Mouse (Mus musculus): Measurements from ENCODE around the gene Ebf1.

DNA sequence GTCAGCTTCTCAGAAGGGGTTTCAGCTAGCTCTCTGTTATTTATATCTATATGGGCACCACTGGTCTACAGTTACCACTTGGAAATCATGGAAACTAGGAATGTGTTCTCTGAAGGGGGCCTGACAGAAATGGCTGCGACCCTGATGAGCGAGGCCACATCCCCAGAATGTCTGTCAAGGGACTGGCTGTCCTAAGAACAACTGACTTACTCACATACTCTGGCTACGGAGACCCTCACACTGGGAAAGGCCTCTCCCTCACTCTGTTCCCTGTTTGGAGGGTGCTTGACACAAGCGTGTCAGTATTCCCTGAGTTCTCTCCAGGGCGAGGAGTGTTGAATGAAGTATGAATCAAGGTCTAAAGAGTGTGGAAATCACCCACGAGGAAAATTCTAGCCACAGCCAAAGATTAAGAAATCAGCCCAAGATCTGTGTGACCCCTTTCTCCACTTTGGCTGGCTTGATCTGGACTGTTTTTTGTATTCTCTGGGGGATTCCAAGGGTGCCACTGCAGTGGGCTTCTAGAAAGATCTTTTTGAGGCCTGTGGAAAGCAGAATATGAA is 40.8 kb downstream of the Ebf1 start:
- TF ChIP-seq POLR2A (IDR thresholded peaks at IDR 0.05; ENCODE audit: insufficient read length, low read depth) = no peak
- no peak for TF ChIP-seq MAX (IDR thresholded peaks at IDR 0.05; ENCODE audit: low read depth)
- TF ChIP-seq CEBPB (IDR thresholded peaks at IDR 0.05; ENCODE audit: insufficient read depth, poor library complexity, severe bottlenecking) = no peak
- no peak for TF ChIP-seq USF1 (IDR thresholded peaks at IDR 0.05; ENCODE audit: low read depth)
- TF ChIP-seq REST (IDR thresholded peaks at IDR 0.05; ENCODE audit: insufficient read depth, insufficient read length) = no peak
- no peak for TF ChIP-seq E2F4 (IDR thresholded peaks at IDR 0.05; ENCODE audit: insufficient read depth)
- TF ChIP-seq POLR2AphosphoS2 (IDR thresholded peaks at IDR 0.05; ENCODE audit: insufficient read length, low read depth) = no peak
- no peak for TF ChIP-seq MYOG (IDR thresholded peaks at IDR 0.05; ENCODE audit: control insufficient read depth in 1 of 3, insufficient read depth in 1 of 3, insufficient read length in 2 of 3, low read depth in 2 of 3)
- TF ChIP-seq TCF12 (IDR thresholded peaks at IDR 0.05; ENCODE audit: insufficient read depth, poor library complexity, severe bottlenecking) = no peak
- TF ChIP-seq TCF3 (IDR thresholded peaks at IDR 0.05; ENCODE audit: insufficient read length, low read depth) = no peak

Data from myocyte (in vitro differentiated cells).